Mouse (Mus musculus): ENCODE data around the gene Cars2.
"Not testable (repeated sequence)": the region's sequence is repeated elsewhere in the genome, so short reads cannot be mapped to it uniquely, and the experiment has no call there.

Gene Cars2

GRCm38 (mm10) chr8:11475876-11476275, 74.7 kb downstream of the Cars2 start:
- peak; percentile 60 for DNase-seq (ENCODE audit: low read depth, low spot score)

DNA sequence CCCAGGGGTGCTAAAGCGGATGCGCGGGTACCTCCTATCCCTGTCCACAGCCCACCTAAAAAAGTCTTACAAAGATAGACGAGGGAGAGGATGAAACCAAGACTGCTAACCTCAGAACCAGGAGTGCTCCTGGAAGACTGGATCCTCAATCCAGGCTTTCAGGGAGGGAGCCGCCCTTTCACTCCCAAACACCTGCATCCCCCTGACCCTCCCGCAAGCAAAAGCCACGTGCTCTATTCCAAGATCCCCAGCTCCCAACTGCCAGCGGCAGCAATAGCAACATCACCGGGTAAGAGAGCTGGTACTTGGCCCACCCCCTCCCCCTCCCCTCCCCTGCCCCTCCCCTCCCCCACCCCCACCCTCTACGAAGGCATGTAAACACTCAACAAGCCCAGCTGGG, 75.2 kb downstream of the Cars2 start:
- no peak for DNase-seq (ENCODE audit: low read depth, low spot score)

- no peak for DNase-seq (ENCODE audit: low read depth, low spot score)
These were observed 77.5 kb downstream of the Cars2 start for GRCm38 (mm10) chr8:11473072-11473471.

GRCm38 (mm10) chr8:11471309-11471708, 79.3 kb downstream of the Cars2 start:
- peak; percentile 57 for DNase-seq (ENCODE audit: low read depth, low spot score)

- no peak for DNase-seq (ENCODE audit: low read depth, low spot score)
These were observed 79.9 kb downstream of the Cars2 start for GRCm38 (mm10) chr8:11470694-11471093.

GRCm38 (mm10) chr8:11469095-11469494, 81.5 kb downstream of the Cars2 start:
- peak; percentile 63 for DNase-seq (ENCODE audit: low read depth, low spot score)

DNA sequence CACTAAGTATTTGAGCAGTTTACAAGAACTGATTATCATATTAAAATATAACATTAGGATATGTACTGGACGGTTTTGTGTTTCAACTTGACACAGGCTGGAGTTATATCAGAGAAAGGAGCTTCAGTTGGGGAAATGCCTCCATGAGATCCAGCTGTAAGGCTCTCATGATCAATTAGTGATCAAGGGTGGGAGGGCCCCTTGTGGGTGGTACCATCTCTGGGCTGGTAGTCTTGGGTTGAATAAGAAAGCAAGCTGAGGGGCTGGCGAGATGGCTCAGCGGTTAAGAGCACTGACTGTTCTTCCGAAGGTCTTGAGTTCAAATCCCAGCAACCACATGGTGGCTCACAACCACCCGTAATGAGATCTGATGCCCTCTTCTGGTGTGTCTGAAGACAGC, 84.1 kb downstream of the Cars2 start:
- not testable (repeated sequence) for DNase-seq (ENCODE audit: low read depth, low spot score)

DNA sequence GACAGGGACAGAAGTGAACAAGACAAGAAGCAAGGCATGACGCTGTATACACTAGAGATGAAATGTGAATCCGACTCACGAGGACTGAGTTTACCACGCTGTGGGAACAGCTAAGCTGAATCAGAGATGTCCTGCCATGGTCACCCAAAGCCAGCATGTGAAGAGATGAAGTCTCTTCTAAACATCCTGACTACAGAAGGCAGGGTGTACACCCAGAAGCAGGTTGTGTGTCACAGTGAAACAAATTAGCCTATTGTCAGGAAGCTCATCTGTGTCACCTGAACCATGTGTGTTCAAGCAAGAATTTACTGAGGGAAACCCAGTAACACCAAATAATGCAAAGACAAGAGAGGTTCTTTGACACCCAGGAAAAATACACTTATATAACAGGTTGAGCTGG, 85.0 kb downstream of the Cars2 start:
- DNase-seq (ENCODE audit: low read depth, low spot score) = no peak

DNA sequence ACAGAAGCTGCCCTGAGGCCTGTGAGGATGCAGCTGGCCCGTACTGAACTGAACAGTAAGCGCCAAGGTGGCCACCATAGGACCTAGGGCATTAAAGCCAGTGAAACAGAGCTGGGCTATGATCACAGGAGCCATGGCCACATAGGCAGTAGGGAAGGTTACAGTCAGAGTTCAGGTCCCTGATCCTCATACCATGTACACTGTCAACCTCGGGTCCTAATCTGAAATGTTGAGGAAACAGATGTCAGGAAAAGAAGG, 85.9 kb downstream of the Cars2 start:
- DNase-seq (ENCODE audit: low read depth, low spot score) = no peak

All from A20 (cell line).